Mouse (Mus musculus) thymus, adult 2 months (tissue): ENCODE measurements at regions not wholly inside any gene's neighbourhood (a gene's known extent, or its start where the extent isn't known, plus 50 kb on each side); places are given as distances from the start of the nearest gene placed in this dataset.

ENCODE experiments used
- DNase-seq: peaks from one replicate; pipeline ENCODE4 v3.0.0; 2021
- H3K27ac ChIP-seq: fragments of 200-500 bp; 2 replicates; pipeline ENCODE4 v1.5.1; 2012; ENCODE audit warnings: low read length, control low read depth; ENCODE audit not compliant: control insufficient read depth, insufficient read depth
- H3K27me3 ChIP-seq: fragments of 200-500 bp; 2 replicates; pipeline ENCODE4 v1.6.1; 2012; ENCODE audit warnings: mild to moderate bottlenecking, low read length, moderate library complexity, mixed read lengths; ENCODE audit not compliant: control insufficient read depth, insufficient read depth
- H3K36me3 ChIP-seq: fragments of 200-500 bp; 2 replicates; pipeline ENCODE4 v1.6.1; 2012; ENCODE audit warnings: mild to moderate bottlenecking, low read length, moderate library complexity; ENCODE audit not compliant: control insufficient read depth, insufficient read depth
- H3K4me1 ChIP-seq: fragments of 200-500 bp; replicated peaks from 2 replicates; pipeline ENCODE4 v1.6.1; 2012; ENCODE audit warnings: low read length; ENCODE audit not compliant: control insufficient read depth, insufficient read depth
- H3K4me3 ChIP-seq: fragments of 200-500 bp; 2 replicates; pipeline ENCODE4 v1.5.1; 2012; ENCODE audit warnings: mild to moderate bottlenecking, low read length, control low read depth, moderate library complexity; ENCODE audit not compliant: control insufficient read depth, insufficient read depth
- CTCF ChIP-seq: fragments of 200-500 bp; IDR thresholded peaks from 2 replicates; pipeline ENCODE4 v1.5.1; 2012; ENCODE audit warnings: mild to moderate bottlenecking, control low read depth, low read length, moderate library complexity, borderline replicate concordance; ENCODE audit not compliant: control insufficient read depth, poor library complexity, insufficient read depth; ENCODE audit errors: extremely low read depth
- POLR2A ChIP-seq: fragments of 200-500 bp; IDR thresholded peaks from 2 replicates; pipeline ENCODE4 v1.6.1; 2012; ENCODE audit warnings: mild to moderate bottlenecking, low read length, control low read depth, moderate library complexity; ENCODE audit not compliant: control insufficient read depth, poor library complexity, insufficient read depth; ENCODE audit errors: extremely low read depth
- WGBS: fragments of 180-500 bp; shearing (Covaris S2); methylation state at CpG from one replicate; pipeline ENCODE4 v1.1.7; 2018; 5-methylcytosine and 5-hydroxymethylcytosine counted together

DNA sequence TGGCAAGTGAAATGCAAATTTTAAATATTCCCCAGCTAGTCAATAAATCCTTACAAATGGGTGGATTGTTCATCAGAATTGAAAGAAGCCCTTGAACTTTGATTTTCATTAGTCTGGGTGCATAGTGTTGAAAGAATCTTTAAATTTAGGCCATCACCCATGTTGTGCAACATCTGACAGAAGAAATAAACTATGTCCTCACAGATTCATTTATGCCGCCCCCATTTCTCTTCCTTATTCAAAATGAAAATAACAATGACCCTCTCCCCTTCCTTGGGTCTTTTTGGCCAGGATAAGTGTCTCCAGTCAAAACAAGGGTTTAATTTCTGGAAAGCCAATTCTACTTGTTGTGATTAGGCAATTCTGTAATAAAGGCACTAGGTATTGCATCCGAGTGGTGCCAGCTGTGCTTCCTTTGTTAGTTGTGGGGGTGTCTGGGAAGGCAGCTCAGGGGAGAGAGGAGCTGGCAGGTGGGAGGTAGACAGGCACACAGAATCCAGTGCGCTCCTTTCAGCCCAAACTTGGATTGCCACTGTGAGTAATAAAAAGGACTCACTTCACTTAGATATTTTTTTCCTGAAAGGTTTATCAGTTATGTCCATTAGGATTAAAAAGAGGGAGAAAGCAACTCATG is 233.7 kb downstream of the 4930474N05Rik start:
- no peaks in the 10 kb centered on the region for H3K27me3 ChIP-seq
- no peak overlapping the region for H3K4me3 ChIP-seq
- H3K27ac ChIP-seq, result no peak overlapping the region
- WGBS, result 89% methylated on average over 3 of the region's 3 CpGs
- TF ChIP-seq CTCF, result no peak
- no peaks in the 10 kb centered on the region for H3K36me3 ChIP-seq
- DNase-seq, result no peak
- H3K4me1 ChIP-seq, result no peaks in the 10 kb centered on the region

DNA sequence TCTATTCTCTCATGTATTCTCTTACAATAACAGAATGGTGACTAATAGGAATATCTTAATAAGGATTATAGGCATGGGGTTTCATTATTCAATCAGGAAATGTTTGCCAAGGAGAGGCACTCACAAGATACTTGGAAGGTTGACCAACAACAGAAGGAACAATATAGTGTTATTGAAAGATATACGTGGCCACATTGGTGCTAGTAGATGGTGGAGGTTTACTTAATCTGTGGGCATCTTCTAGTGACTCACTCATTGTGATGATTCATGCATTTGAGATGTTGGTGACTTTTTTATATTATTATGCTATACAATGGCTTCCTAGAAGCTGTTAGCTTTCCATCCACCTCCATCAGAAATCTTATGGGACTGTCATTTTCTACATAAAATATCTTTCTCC is 246.1 kb downstream of the 4930474N05Rik start:
- Histone ChIP-seq H3K36me3 (no peaks in the 10 kb centered on the region), H3K27me3 (no peaks in the 10 kb centered on the region), H3K4me3 (no peak overlapping the region), H3K4me1 (no peaks in the 10 kb centered on the region), H3K27ac (no peak overlapping the region)
- 84% methylated on average over 1 of the region's 1 CpGs for WGBS
- no peak for DNase-seq
- no peak for TF ChIP-seq POLR2A
- no peak for TF ChIP-seq CTCF
